Mouse (Mus musculus) granulocyte monocyte progenitor cell, adult 5-6 weeks (primary cell): ENCODE results near the gene Kcnt2. TPM values are rescaled to one million over a fixed set of nuclear protein-coding genes. Genes with fewer than 3 reads are reported as not detected.

Source experiments
- ATAC-seq: replicated peaks from 2 replicates; pipeline ENCODE4 v1.8.0; 2016; ENCODE audit warnings: mild to moderate bottlenecking, moderate TSS enrichment, inconsistent platforms; ENCODE audit not compliant: poor library complexity, severe bottlenecking
- total RNA-seq, 2 experiments: library from RNA; stranded (forward) in 1 of 2; stranded (reverse) in 1 of 2; fragments of 200-712, 200-1000 nt in 1 of 2; fragments of >200 nt in 1 of 2; fragmentation: Nextera tagmentation in 1 of 2; gene quantifications; 2 replicates each; pipeline ENCODE4 v1.2.3; 2014 to 2017

The Kcnt2 gene
- total RNA-seq, 2 experiments from 2014 or later = not detected

- ATAC-seq = no peak
Observed at GRCm38 (mm10) chr1:140364787-140365186, 118.8 kb downstream of the Kcnt2 start.

DNA sequence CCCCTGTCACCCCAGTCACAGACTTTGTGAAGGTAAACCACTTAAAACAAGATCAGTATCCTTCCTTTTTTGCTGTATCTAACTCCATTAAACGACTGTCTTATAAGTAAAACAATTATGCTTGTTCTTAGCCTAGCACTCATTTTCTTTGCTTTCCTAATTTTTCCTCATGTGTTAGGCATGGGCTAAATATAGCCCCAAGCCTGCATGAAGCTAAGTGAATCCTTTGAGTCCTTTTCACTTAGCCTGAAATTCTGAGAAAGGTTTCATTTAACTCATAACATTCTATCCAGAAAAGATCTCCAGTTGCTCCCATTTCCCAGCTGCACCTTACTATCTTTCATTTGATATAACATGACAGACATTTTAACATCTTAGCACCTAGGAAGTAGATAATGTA, 127.6 kb downstream of the Kcnt2 start:
- ATAC-seq = no peak

DNA sequence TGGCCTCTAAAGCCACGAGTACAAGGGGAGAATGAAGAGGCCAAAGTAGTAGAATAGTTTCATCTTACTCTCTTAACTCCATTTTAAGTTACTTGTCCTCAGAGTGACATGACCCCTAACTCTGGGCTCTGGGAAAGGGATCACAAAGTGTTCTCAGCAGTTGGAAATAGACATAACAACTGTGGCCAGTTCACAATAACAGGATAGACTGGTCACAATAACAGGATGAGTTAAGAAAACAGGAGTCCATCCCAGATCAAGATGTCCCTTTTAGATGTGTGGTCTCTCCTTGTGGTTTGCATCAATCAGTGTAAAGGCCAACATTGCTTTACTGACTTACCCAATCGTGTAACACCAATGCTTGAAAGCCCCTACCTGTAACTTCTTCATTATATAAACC, 132.8 kb downstream of the Kcnt2 start:
- ATAC-seq = no peak

DNA sequence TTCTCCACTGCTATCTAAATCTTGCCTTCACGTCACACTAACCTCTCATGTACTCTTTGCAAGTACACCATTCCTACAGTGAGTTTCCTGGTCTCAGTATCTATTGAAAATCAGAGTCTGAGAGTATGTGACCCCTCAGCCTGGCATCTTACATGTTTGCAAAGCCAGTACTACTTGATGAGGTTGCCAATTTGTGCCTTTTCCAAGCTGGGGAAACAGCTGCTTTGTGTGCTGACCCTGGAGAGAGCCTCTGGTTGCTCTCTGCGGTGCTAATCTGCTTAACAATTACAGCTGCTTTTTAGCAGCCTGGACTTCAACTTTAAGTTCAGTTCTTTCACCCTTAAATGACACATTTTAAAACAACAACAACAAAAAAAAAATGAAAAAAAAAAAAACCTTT, 133.6 kb downstream of the Kcnt2 start:
- no peak for ATAC-seq

- no peak for ATAC-seq
Observed at GRCm38 (mm10) chr1:140381093-140381492, 135.1 kb downstream of the Kcnt2 start.

DNA sequence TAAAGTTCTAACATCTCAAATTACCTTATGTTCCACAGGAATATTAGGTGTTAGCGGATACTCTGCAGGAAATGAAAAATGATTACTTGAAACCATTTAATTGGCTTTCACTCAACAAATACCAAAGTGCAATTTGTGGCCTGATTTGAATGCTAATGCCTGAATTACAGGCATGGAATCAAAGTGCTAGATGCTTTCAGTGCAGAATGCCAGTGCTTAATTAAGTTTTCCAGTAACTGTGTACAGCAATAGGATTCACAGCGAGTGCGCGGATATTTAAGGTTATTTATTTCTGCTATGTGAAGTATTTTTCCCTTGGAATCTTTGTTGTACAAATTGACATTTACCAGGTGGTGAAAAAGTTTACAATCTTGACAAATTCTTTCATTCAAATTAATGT, 144.3 kb downstream of the Kcnt2 start:
- ATAC-seq = no peak

- ATAC-seq = no peak
Observed at GRCm38 (mm10) chr1:140397756-140398155, 151.8 kb downstream of the Kcnt2 start.

- no peak for ATAC-seq
Observed at GRCm38 (mm10) chr1:140406631-140407288, 160.8 kb downstream of the Kcnt2 start.

DNA sequence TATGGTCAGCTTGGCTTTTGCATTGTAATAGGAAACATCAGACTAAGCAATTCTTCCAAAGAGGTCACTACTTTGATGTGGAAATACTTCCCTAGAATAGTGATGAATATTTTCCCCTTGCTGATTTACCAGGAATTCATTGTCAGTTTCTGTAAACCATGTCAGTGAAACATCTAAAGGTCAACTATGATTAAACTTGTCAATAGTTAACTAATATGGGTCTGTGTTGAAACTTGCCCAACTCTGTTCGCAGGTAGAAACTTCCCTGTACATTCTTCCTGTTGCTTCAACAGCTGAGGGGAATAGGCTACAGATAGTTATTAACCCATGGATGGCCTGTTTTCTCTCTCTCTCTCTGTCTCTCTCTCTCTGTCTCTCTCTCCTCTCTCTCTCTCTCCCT, 169.8 kb downstream of the Kcnt2 start:
- no peak for ATAC-seq

DNA sequence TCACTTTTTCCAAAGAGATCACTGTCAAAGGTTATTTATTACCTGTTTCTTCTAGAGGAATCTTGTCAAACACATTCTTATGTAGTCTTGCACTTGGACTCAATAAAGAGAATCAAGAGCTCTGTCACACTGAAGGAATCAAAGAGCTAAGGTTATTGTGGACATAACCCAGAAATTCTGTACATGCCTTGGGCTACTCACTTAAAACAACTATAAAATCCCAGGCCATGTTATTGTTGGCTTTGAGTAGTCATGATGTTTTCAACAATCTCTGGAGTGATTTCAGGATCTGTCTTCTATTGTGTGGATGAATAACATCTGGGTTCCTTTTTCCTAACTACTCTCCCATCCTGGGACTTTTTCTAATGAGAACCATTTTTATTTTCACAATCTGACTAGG, 177.0 kb downstream of the Kcnt2 start:
- no peak for ATAC-seq

GRCm38 (mm10) chr1:140429284-140429850, 183.4 kb downstream of the Kcnt2 start:
- no peak for ATAC-seq

- ATAC-seq = no peak
Observed at GRCm38 (mm10) chr1:140432039-140432438, 186.1 kb downstream of the Kcnt2 start.

GRCm38 (mm10) chr1:140434791-140435190, 188.8 kb downstream of the Kcnt2 start:
- ATAC-seq = no peak

DNA sequence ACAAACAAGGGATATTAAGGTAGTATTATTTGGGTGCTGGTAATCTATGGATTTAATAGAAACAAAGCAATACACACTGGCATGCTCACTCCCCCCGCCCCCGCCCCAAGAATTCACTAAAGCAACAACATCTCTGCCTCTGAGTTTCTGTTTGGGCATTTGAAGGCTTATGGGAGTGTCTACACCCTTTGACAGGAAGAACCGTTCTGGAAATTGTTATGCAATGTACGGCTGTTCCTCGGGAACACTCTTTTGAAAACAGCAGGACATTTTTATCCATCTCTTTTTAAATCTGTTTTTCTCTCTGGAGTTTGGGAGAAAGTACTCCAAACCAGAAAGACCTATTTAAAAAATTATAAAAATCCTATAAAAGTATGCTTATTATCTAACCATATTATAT, 192.2 kb downstream of the Kcnt2 start:
- no peak for ATAC-seq

DNA sequence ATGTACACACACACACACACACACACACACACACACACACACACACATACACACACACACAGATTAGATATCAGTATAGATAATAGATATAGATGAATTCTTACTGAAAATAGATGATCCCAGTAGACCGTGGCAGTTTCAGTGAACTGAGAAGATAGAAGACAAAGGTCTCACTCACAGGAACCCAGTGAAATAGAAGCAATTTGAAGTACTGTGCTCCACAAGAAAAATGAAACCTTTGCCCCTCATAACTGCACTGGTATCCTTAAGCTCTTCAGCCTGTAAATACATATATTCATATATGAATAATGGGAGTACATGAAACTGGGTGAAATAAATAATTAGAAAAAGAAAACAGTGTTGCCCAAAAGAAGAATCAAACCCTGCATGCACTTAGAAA, 197.9 kb downstream of the Kcnt2 start:
- no peak for ATAC-seq

GRCm38 (mm10) chr1:140444394-140444793, 198.4 kb downstream of the Kcnt2 start:
- no peak for ATAC-seq

GRCm38 (mm10) chr1:140451461-140451860, 205.5 kb downstream of the Kcnt2 start:
- ATAC-seq = no peak

DNA sequence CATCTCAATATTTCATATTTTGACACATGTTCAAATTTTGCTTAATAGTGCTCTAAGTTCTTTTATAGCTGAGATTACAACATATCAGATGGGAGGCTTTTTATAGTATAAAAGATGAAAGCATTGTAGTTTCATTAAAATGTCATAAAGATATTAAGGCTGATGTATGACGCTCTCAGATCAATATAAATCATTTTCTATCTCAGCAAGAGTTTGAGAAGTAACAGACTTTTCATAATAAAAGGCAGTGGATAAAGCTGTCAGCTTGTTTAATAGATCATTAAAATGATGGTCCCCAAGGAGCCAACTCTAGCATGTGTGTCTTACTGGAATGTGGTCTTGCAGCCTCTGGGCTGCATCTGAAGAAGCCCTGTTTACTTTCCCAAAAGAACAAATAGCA, 206.0 kb downstream of the Kcnt2 start:
- ATAC-seq = no peak

- ATAC-seq = no peak
Observed at GRCm38 (mm10) chr1:140455903-140456302, 209.9 kb downstream of the Kcnt2 start.

DNA sequence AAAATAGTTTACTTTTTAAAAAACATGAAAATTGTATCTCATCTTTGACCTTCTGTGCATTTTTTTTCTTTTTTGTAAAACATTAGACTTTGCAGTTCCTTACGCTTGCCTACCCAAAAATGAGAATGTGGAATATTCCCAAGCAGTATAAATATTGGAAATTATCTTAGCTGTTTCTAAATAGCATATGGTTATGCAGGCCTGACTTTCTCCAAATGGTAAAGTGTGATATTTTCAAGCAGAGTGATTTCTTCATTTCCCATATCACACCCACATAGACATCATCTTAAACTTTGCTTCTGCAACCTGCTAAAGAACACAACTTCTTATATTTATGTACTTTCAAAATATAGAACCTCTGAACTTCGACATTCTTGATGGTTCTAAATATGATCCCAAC, 210.9 kb downstream of the Kcnt2 start:
- ATAC-seq = no peak

GRCm38 (mm10) chr1:140468315-140468714, 222.4 kb downstream of the Kcnt2 start:
- ATAC-seq = no peak

DNA sequence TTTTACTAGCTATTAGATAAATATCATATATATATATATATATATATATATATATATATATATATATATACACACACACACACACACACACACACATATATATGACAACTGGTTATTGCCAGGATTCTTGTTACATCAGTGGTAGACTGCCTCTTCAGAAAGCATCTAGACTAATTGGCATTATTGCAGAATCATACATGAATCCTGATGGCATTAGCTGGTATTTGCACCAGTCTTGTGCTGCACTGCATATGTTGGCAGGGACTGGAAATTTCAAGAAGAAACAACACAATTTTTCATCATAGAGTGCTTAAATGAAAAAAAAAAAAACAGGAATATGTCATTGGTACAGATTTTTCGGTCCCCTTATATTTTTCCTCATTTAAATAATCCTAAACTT, 223.6 kb downstream of the Kcnt2 start:
- no peak for ATAC-seq
